Mouse (Mus musculus) cerebellum, adult 18-20 months (tissue): Measurements from ENCODE around the gene Mrpl30.

Source experiments
- DNase-seq, 2 experiments: peaks; one replicate each; pipeline ENCODE4 v3.0.0; 2021

The Mrpl30 gene

DNA sequence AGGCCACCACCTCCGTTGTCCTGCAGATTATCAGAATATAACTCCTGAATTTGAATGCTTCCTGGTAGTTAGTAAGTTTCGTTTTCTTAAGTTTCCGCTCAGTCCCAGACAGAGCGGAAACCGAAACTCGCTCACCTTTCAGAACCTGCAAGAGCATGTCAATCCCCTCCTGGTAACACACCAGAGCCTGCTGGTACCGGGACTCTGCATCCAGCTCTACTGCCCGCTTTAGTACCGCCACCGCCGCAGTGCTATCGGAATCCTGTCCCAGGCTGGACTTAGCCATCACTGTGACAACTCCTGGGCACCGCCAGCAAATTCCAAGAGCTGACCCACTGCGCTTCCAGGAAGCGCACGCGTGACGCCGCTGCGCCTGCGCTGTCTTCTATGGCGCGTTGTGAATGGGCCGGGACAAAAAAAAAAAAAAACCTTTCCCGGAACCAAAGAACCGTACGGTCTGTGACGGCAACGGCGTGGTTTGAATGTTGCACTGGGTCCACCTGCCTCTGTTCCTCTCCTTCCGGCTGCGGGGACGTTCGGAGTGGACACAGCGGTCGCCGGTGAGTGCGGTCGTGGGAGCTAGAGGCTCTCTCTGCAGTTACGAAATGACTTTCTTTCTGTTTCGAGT is at the start of gene Mrpl30, which contains the start of gene Mitd1:
Mrpl30 (plus strand) TSS at position 453 of the 628 bp plus-strand sequence.
Mitd1 (minus strand) TSS at position 387 of the 628 bp plus-strand sequence.
- DNase-seq: peak; percentile 86 to 93

DNA sequence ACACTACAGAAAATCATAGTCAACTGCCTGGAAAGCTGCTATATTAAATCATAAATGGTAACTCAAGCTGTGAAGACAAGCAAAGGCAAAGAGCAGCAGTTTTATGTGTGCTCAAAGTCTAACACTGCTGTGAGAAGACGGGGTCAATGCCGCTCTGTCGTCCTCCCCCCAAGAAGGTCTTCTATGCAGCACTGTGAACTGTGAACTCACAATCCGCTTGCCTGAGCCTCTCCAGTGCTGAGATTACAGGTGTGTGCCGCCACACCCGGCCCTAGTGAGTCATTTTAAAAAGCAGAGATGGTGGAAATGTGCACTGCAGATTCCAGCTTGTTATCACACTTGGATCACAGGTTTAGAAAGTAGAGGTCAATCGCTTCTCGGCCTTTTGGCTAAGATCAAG is 43.4 kb upstream of the Mrpl30 start:
- no peak for DNase-seq

DNA sequence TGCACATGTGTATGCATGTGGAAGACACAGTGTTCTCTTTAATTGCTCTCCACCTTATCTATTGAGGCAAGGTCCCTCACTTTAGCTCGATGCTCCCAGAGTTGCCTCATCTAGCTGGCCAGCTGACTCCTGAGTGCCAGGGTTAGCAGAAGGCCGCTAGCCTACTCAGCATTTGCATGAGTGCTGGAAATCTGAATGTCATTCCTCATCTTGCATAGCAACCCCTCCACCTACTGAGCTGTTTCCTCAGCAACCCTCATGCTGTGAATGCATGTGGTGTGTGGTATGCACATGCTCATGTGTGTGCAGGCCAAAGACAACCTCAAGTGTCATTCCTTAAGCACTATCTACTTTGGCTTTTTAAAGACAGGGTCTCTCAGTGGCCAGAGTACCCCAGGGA is 39.6 kb upstream of the Mrpl30 start:
- DNase-seq: no peak

DNA sequence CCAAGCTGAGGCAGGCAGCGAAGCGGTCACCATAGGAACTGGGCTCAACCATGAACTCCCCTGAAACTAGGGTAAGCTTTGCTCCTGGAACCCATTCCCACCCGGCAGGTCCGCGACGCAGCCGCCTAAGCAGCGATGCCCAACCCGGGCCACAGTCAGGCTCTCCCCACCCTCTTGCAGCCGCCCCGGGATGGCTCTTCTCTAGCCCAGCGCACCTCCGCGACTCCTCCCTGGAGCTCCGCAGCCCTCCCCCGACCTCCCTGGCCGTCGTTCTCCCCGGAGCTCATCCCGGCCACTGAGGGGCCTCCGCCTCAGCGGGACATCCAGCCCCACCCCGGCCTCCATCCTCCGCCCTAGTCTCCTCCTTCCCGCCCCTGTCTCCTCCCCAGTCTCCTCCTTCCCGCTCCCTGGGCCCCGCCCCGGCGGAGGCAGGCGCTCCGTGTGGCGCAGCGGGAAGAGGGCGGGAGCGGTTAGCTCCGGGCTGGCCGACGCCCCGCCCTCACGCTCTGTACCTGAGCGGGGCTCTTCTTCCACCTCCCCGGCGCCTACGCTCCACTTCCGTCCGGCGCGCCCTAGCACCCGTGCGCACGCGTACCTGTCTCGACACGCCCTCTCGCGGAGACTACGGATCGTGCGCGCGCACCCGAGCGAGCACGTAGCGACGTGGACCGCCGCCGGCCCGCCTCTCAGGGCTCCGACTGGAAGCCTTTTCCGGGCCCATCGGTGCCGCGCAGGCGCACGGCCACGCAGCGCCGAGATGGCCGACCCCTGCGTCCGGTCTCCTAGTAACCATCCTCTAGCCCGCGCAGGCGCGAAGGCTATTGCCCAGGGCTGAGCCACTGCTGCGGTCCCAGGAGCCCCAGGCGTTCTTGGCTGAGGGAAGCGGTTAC is 25.5 kb upstream of the Mrpl30 start:
- DNase-seq: peak; percentile 99 to 100

DNA sequence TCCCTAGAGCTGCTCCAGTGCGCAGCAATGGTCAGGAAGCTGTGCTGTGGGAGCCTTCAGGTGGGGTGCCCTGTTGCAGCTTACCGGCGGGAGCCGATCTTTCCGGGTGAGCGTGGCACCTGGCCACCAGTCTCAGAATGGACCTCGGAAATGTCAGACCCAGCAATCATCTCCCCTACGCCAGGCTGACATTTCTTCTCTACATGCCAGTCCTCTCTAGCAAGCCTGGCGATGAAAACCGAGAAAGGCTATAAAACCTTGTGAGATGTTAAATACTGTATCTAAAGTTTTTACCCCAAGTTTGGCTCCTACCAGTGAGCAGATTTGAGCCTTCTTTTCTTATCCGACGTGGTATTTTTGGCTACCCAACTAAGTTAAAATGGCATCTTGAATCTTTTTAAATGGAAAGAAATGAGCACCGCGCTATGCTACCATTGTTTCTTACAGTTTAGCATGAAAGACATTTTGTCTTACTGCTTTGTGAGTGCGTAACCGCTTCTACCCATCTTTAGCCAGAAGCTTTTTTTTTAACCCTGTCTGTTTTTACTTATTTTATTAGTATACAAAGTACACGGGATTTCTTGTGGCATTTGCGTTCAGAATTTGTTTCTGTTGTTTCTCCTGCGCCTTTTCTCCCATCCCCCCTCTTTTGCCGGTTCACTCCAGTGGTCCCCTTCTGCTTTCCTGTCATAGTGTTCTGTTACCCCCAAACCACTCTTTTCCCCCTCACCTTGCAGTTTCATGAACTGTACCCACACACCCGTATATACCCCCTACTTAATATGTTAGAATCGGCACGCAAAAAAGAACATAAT is 24.7 kb upstream of the Mrpl30 start:
- peak in 1 of 2 experiments; percentile 33 for DNase-seq

DNA sequence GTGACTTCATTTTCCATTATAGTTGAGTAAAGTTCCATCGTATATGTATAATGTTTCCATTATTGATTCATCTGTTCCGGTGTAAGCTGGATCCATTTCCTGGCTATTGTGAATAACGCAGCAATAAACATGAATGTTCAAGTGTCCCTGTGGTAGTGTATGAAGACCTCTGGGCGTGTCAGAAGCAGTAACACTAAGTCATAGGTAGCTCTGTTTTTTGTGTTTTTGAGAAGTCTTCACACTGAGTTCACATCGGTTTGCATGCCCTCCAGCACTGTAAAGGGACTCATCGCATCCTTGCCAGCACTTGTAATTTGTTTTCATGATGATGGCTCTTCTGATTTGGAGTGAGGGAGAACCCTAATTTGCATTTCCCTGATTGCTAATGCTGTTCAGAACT is 24.0 kb upstream of the Mrpl30 start, which contains the start of gene Tsga10:
Tsga10 (minus strand) TSS at position 144 of the 400 bp plus-strand sequence.
- no peak for DNase-seq

DNA sequence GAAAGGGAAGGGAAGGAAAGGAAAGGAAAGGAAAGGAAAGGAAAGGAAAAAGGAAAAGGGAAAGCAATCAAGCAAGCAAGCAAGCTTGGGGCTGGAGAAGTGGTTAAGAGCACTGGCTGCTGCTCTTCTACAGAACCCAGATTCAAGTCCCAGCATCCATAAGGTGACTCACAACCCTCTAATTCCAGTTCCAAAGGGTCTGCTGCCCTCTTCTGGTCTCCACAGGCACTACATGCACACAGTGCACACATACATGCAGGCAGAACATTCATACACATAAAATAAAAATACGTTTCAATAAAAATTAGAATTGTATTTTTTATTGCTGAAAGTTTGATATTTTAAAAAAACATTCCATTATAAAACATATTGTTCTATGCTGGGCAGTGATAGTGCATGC is 23.2 kb upstream of the Mrpl30 start:
- peak in 1 of 2 experiments; percentile 50 for DNase-seq

DNA sequence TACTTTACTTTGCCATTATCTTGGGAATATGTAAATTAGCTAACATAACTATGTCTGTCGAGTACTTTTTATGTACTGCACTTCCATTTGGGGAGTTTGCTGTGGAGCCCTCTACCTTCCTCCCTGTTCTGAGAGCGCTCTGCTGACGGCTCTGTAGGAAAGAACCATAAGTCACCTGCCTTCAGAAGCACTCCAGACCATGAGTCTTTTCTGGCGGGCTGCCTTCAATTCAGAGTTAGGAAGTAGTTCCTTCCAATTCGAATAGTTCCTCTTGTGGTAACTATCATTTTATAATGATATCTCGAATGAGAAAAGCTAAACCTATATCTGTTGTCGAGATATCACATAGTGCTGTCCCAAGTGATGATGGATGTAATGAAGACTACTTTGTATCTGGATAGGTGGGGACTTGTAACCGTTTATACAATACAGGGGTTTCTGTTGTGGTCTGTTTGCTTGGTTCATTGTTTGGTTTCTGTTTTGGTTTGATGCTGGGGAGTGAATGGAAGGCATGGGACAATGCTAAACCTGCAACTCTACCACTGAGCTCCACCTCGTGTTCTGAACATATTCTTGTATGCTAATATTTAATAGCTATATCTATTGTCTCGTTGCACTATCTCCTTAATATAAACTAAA is 22.5 kb upstream of the Mrpl30 start:
- DNase-seq: no peak

DNA sequence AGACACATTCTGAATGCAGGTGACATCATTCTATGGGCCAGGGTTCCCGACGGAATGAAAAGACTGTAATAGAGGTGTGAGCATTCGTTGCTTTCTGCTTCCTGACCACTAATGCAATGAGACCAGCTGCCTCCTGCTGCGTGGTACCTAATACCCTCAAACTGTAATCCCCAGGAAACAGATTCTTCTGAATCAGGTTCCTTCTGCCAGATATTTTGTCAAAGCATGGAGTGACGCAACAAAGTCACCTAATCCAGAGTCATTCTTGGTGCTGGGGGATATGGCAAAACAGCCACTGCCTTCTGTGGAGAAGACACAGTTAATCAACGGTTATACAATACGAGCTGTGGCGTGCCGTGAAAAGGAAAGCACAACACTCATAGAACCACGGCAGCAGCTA is 21.6 kb upstream of the Mrpl30 start:
- no peak for DNase-seq

DNA sequence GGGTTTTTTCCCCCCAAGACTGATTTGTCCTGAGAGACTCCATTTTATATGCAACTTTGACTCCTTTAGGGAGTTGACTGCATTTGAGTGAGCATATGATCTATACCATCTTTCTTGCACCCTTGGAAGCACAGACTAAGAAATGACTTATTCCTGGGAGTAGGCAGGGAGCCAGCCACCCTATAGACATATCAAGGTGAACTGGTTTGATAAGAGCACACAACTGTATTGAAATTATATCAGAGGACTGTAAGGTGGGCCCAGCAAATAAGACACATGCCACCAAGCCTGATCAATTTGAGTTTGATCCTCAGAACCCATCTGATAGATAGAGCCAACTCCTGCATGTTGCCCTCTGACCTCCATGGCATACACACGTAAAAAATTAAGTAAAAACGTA is 20.9 kb upstream of the Mrpl30 start:
- DNase-seq: no peak

DNA sequence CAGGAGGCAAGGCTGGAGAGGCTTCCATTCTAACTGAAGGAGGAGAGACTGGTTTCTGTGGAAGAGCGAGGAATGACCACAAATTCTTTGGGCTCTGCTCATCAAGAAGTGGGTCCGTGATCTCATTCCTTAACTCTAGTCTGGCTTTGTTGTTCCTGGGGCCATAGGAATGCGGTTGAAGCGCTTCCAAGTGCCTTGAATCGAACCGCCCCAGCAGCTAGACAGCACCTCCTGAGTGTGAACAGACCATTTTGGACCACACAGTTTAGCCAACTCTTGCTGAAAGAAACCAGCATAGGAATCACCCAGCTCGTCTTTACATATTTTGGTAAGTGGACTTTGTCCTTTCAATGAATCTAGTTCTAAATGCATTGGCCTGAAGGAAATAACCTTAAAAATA is 18.6 kb upstream of the Mrpl30 start, which contains the start of gene Lipt1:
Lipt1 (plus strand) TSS at position 35 of the 400 bp plus-strand sequence.
- DNase-seq: no peak

DNA sequence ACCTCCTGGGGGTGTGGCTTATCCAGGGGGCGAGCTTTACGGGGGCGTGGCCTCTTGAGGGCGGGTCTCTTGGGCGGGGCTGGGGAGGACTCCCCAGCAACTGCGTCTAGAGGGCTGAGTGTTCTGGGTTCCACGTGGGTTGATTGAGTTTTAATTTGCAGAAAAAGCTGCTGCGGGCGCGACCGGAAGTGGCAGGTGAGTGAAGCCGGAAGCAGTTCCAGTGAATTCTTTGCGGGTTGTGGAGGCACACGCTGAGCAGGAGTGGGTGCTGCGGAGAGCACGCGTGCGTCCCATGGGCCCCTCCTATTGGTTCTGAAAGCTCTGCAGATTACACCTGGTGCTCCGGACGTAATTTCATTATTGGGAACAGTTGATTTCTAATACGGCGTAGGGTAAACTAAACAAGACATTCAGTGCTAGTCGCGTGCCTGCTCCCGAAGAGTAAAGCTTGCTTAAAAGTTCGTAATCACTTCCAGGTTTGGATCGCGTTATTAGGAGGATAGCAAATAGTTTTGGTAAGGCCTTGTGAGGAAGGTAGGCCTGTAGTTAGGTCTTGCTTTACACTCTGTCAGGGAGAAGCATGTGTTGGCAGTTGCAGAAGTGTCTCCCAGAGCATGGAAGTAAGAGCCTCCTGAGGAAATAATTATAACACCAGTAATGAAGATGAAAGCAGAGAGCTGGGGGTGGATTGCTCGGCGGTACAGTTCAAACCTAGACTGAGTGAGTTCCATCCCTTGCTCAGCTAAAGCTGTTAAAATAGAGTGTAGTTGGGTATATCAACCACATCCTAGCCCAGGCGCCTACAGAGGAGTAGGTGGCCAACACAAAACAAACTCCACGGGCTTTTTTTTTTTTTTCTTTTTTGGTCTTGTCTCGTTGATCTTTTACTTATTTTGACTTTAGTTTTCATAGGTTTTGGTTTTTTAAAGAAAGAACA is 17.9 kb upstream of the Mrpl30 start:
- DNase-seq: peak; percentile 76 to 77

DNA sequence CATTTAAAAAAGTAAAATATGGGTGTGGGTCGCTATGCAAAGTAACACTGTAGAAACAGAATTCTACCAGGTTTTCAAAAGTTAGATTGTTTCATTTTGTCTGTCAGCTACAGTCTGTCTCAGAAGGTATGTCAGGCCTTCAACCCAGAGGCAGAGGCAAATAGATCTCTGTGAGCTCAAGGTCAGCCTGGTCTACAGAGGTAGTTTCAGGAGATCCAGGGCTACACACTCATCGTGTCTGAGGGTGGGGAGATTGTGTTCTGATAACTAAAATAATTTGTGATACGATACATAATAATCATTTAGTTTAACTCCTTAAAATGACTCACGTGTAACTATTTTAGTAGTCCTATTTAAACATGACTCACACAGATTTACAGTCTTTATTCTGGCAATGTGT is 17.1 kb upstream of the Mrpl30 start:
- no peak for DNase-seq

DNA sequence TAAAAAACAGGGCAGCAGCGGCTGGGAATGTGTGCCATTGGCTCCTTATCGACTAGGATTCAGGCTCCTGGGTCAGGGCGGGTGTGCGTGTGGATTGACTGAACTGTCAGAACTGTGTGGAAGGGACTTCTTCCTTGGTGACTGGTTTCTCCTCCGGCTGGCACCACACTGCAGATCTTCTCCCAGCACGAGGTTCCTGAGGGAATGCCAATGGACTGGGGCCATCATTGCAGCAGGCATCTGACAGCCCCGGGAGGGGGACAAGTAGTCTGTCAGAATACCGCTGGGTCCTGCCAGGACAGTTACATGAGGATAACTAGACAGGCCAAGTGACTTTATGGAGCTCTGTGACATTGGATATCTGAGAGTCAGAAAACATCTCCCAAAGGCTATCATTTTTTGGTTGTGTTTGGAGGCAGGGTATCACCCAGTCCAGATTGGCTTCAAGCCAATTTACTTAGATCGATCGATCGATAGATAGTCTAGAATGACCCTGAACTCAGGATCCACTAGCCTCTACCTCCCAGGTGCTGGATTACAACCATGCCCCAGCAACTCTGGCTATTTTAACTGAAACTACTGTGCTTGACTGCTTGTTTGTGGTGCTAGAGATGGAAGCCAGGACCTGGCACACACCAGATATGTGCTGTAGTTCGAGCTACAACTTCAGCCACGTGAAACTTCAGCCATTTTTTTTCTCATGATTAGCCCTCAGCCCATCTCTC is 12.4 kb upstream of the Mrpl30 start:
- no peak for DNase-seq

DNA sequence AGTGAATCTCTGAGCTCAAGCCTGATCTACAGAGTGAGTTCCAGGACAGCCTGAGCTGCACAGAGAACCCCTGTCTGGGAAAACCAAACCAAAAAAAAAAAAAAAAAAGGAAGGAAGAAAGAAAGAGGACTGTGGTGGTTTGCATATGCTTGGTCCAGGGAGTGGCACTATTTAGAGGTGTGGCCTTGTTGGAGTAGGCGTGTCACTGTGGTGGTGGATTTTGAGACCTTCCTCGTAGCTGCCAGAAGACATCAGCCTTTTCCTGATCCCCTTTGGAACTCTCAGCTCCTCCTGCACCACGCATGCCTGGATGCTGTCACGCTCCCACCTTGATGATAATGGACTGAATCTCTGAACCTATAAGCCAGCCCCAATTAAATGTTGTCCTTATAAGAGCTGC is 6.9 kb upstream of the Mrpl30 start:
- DNase-seq: no peak

DNA sequence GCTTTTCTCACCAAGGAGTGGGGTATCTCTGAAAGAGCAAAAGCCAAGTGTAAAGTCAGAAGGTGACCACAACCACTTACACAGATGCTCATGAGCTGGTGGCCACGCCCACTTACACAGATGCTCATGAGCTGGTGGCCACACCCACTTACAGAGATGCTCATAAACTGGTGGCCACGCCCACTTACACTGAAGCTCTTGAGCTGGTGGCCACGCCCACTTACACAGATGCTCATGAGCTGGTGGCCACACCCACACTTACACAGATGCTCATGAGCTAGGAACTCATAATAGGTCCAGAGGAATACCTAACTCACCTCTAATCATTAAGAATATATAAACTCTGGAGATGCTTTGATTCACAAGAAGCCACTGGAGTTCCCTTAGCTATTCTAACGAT is 5.8 kb upstream of the Mrpl30 start:
- DNase-seq: no peak

DNA sequence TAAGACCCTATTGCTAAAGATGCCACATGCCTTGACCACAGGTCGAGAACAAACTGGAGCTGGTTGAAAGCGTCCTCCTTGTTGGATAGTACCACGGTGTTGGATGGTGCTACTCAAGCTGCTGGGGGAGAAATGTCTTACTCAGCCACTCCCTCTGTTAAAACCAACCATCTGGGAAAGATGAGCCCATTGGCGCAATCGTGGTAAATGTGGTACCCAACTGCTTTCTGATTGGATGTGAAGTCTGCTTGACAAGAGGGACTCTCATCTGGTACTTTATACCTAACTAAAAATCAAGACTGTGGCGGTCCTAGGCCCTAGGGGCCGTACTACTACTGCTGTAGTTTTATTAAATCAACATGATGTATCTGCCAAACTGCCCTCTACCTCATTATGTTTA is 1.1 kb upstream of the Mrpl30 start:
- no peak for DNase-seq

DNA sequence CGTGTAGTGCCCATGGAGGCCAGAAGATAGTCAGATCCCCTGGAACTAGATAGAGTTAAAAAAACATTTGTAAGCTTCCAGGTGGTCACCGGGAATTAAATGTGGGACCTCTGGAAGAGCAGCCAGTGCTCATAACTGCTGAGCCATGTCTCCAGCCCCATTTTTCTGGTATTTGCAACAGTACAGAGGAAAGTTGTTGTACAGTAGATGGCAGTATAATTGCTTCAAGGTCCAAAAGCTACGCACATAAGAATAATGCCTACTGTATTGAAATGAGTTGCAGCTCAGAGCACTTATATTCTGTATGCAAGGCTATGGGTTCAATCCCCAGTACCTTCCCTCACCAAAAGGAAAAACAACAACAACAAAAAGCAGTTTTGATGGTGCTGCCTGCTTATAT is 1.1 kb downstream of the Mrpl30 start:
- no peak for DNase-seq

DNA sequence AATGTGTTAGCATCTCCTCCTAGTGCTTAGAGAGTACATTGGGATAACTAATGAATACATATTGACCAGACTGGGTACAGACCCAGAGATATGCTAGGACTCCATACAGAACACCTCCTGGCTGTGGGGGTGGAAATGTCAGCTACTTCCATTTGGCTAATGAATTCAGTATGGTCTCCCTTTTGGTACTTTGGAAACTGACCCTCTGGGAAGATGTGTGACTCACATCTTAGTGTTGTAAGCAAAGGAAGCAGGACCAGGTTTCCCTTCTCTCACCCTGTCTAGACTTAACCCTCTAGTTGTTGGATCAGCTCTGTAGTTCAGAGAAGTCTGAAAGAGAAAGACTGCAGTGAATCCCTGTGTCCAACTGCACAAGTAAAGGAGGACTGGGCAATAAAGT is 4.3 kb downstream of the Mrpl30 start:
- no peak for DNase-seq

DNA sequence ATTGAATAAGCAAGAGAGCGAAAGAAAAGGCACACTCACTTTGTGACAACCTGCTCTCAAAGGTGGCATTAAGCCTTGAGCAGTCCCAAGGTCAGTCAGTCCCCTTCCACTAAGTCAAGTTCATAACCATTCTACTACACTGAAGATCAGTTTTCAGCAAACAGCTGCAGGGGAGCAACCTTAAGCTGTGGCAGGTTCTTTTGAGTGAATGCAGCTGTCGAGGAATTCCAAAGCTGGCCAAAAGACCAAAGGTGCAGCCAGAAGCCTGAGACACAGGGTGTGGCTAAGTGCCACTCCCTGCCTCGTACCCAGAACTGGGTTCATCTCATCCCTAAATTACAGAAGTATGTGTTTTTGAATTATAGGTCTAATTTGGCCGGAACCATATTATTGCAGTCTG is 9.5 kb downstream of the Mrpl30 start:
- DNase-seq: no peak

DNA sequence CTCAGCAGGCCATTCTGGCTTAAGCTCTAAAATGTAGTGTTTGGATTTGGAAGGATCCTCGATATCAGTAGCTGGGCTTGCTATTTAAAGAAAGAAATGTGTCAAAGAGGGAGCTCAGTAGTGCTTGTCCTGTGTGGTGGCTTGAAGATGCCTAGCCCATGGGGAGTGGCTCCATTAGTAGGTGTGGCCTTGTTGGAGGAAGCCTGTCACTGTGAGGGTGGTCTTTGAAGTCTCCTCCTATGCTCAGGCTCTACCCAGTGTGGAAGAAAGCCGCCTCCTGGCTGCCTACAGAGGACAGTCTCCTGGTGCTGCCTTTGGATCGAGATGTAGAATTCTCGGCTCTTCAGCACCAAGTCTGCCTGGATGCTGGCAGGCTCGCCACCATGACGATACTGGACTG is 10.0 kb downstream of the Mrpl30 start:
- DNase-seq: no peak
